Mouse (Mus musculus): Measurements from ENCODE around the gene Nsun5. TPM values are rescaled to one million over a fixed set of nuclear protein-coding genes. Genes with fewer than 3 reads are reported as not detected.

The Nsun5 gene
- 32.7 and 42.2 TPM in 2 replicates for polyA plus RNA-seq (2014; fragmentation: Nextera tagmentation; extraction: Ambion mirVana)

- ATAC-seq (replicated peaks; ENCODE audit: low FRiP score): peak; percentile 80
- peaks cover 30% of the 10 kb centered on the region for H3K36me3 ChIP-seq (ENCODE audit: control insufficient read depth, insufficient read depth, low read length)
- under 1% methylated on average over 64 of the region's 64 CpGs for WGBS
Observed at GRCm38 (mm10) chr5:135369787-135370654, at the start of gene Nsun5. Nsun5 (plus strand) TSS chr5:135369953.

GRCm38 (mm10) chr5:135322197-135322596 lies 47.6 kb upstream of the Nsun5 start:
- no peaks in the 10 kb centered on the region for H3K27me3 ChIP-seq (replicated peaks; ENCODE audit: control insufficient read depth, insufficient read depth, low read length)
- WGBS: 81% methylated on average over 1 of the region's 1 CpGs
- ATAC-seq (replicated peaks; ENCODE audit: low FRiP score) (no peak), DNase-seq (ENCODE audit: low spot score) (no peak)
- H3K4me3 ChIP-seq (ENCODE audit: low read depth, low read length): no peak overlapping the region
- no peaks in the 10 kb centered on the region for H3K36me3 ChIP-seq (ENCODE audit: control insufficient read depth, insufficient read depth, low read length)
- no peaks in the 10 kb centered on the region for H3K4me1 ChIP-seq (replicated peaks; ENCODE audit: control insufficient read depth, insufficient read depth, low read length)
- no peak overlapping the region for H3K9ac ChIP-seq (ENCODE audit: low read depth, low read length)
- no peak overlapping the region for H3K4me2 ChIP-seq
- no peak overlapping the region for H3K27ac ChIP-seq (ENCODE audit: low read depth, low read length)
- no peaks in the 10 kb centered on the region for H3K9me3 ChIP-seq (ENCODE audit: control insufficient read depth, low read length)

More at GRCm38 (mm10) chr5:135369787-135370654, at the start of gene Nsun5:
- H3K9ac ChIP-seq (ENCODE audit: low read depth, low read length): peak within 1 kb of the TSS; percentile 92
- peak within 1 kb of the TSS; percentile 97 for H3K4me3 ChIP-seq (ENCODE audit: low read depth, low read length)
- no peaks in the 10 kb centered on the region for H3K27me3 ChIP-seq (replicated peaks; ENCODE audit: control insufficient read depth, insufficient read depth, low read length)
- H3K4me2 ChIP-seq: peak within 1 kb of the TSS; percentile 86
- peak within 1 kb of the TSS; percentile 79 for H3K27ac ChIP-seq (ENCODE audit: low read depth, low read length)
- peaks cover 11% of the 10 kb centered on the region for H3K4me1 ChIP-seq (replicated peaks; ENCODE audit: control insufficient read depth, insufficient read depth, low read length)
- H3K9me3 ChIP-seq (ENCODE audit: control insufficient read depth, low read length): no peaks in the 10 kb centered on the region
- DNase-seq (ENCODE audit: low spot score): peak; percentile 94

- Histone ChIP-seq H3K4me1 (replicated peaks; ENCODE audit: control insufficient read depth, insufficient read depth, low read length) (no peaks in the 10 kb centered on the region), H3K4me2 (no peak overlapping the region), H3K36me3 (ENCODE audit: control insufficient read depth, insufficient read depth, low read length) (no peaks in the 10 kb centered on the region), H3K27me3 (replicated peaks; ENCODE audit: control insufficient read depth, insufficient read depth, low read length) (no peaks in the 10 kb centered on the region), H3K9me3 (ENCODE audit: control insufficient read depth, low read length) (no peaks in the 10 kb centered on the region), H3K9ac (ENCODE audit: low read depth, low read length) (no peak overlapping the region), H3K4me3 (ENCODE audit: low read depth, low read length) (no peak overlapping the region), H3K27ac (ENCODE audit: low read depth, low read length) (no peak overlapping the region)
- WGBS: 32% methylated on average over 3 of the region's 3 CpGs
- DNase-seq (ENCODE audit: low spot score): no peak
- no peak for ATAC-seq (replicated peaks; ENCODE audit: low FRiP score)
Observed at GRCm38 (mm10) chr5:135326121-135326659, 43.6 kb upstream of the Nsun5 start.

GRCm38 (mm10) chr5:135329471-135329870 lies 40.3 kb upstream of the Nsun5 start:
- H3K4me2 ChIP-seq: no peak overlapping the region
- no peaks in the 10 kb centered on the region for H3K36me3 ChIP-seq (ENCODE audit: control insufficient read depth, insufficient read depth, low read length)
- H3K4me3 ChIP-seq (ENCODE audit: low read depth, low read length): no peak overlapping the region
- H3K9ac ChIP-seq (ENCODE audit: low read depth, low read length): no peak overlapping the region
- DNase-seq (ENCODE audit: low spot score) (peak; percentile 11), ATAC-seq (replicated peaks; ENCODE audit: low FRiP score) (no peak)
- no peaks in the 10 kb centered on the region for H3K4me1 ChIP-seq (replicated peaks; ENCODE audit: control insufficient read depth, insufficient read depth, low read length)
- no peaks in the 10 kb centered on the region for H3K27me3 ChIP-seq (replicated peaks; ENCODE audit: control insufficient read depth, insufficient read depth, low read length)
- 66% methylated on average over 4 of the region's 4 CpGs for WGBS
- no peak overlapping the region for H3K27ac ChIP-seq (ENCODE audit: low read depth, low read length)
- H3K9me3 ChIP-seq (ENCODE audit: control insufficient read depth, low read length): no peaks in the 10 kb centered on the region

GRCm38 (mm10) chr5:135330201-135330600 lies 39.6 kb upstream of the Nsun5 start:
- 77% methylated on average over 5 of the region's 5 CpGs for WGBS
- no peak overlapping the region for H3K9ac ChIP-seq (ENCODE audit: low read depth, low read length)
- H3K4me3 ChIP-seq (ENCODE audit: low read depth, low read length): no peak overlapping the region
- DNase-seq (ENCODE audit: low spot score) (peak; percentile 27), ATAC-seq (replicated peaks; ENCODE audit: low FRiP score) (no peak)
- H3K27me3 ChIP-seq (replicated peaks; ENCODE audit: control insufficient read depth, insufficient read depth, low read length): no peaks in the 10 kb centered on the region
- no peaks in the 10 kb centered on the region for H3K36me3 ChIP-seq (ENCODE audit: control insufficient read depth, insufficient read depth, low read length)
- no peak overlapping the region for H3K4me2 ChIP-seq
- no peak overlapping the region for H3K27ac ChIP-seq (ENCODE audit: low read depth, low read length)
- H3K9me3 ChIP-seq (ENCODE audit: control insufficient read depth, low read length): no peaks in the 10 kb centered on the region
- no peaks in the 10 kb centered on the region for H3K4me1 ChIP-seq (replicated peaks; ENCODE audit: control insufficient read depth, insufficient read depth, low read length)

GRCm38 (mm10) chr5:135331161-135331560 lies 38.6 kb upstream of the Nsun5 start:
- DNase-seq (ENCODE audit: low spot score) (peak; percentile 7), ATAC-seq (replicated peaks; ENCODE audit: low FRiP score) (no peak)
- Histone ChIP-seq H3K36me3 (ENCODE audit: control insufficient read depth, insufficient read depth, low read length) (no peaks in the 10 kb centered on the region), H3K27me3 (replicated peaks; ENCODE audit: control insufficient read depth, insufficient read depth, low read length) (no peaks in the 10 kb centered on the region), H3K27ac (ENCODE audit: low read depth, low read length) (no peak overlapping the region), H3K4me1 (replicated peaks; ENCODE audit: control insufficient read depth, insufficient read depth, low read length) (no peaks in the 10 kb centered on the region), H3K4me2 (no peak overlapping the region), H3K9me3 (ENCODE audit: control insufficient read depth, low read length) (no peaks in the 10 kb centered on the region), H3K4me3 (ENCODE audit: low read depth, low read length) (no peak overlapping the region), H3K9ac (ENCODE audit: low read depth, low read length) (no peak overlapping the region)
- 79% methylated on average over 6 of the region's 6 CpGs for WGBS

- H3K9ac ChIP-seq (ENCODE audit: low read depth, low read length): no peak overlapping the region
- ATAC-seq (replicated peaks; ENCODE audit: low FRiP score) (no peak), DNase-seq (ENCODE audit: low spot score) (no peak)
- no peak overlapping the region for H3K4me2 ChIP-seq
- no peak overlapping the region for H3K27ac ChIP-seq (ENCODE audit: low read depth, low read length)
- H3K4me3 ChIP-seq (ENCODE audit: low read depth, low read length): no peak overlapping the region
- 39% methylated on average over 3 of the region's 3 CpGs for WGBS
- no peaks in the 10 kb centered on the region for H3K36me3 ChIP-seq (ENCODE audit: control insufficient read depth, insufficient read depth, low read length)
- H3K4me1 ChIP-seq (replicated peaks; ENCODE audit: control insufficient read depth, insufficient read depth, low read length): no peaks in the 10 kb centered on the region
- no peaks in the 10 kb centered on the region for H3K9me3 ChIP-seq (ENCODE audit: control insufficient read depth, low read length)
- no peaks in the 10 kb centered on the region for H3K27me3 ChIP-seq (replicated peaks; ENCODE audit: control insufficient read depth, insufficient read depth, low read length)
Observed at GRCm38 (mm10) chr5:135337575-135337974, 32.2 kb upstream of the Nsun5 start.

- no peak overlapping the region for H3K9ac ChIP-seq (ENCODE audit: low read depth, low read length)
- no peaks in the 10 kb centered on the region for H3K27me3 ChIP-seq (replicated peaks; ENCODE audit: control insufficient read depth, insufficient read depth, low read length)
- DNase-seq (ENCODE audit: low spot score) (no peak), ATAC-seq (replicated peaks; ENCODE audit: low FRiP score) (no peak)
- no peak overlapping the region for H3K27ac ChIP-seq (ENCODE audit: low read depth, low read length)
- H3K4me1 ChIP-seq (replicated peaks; ENCODE audit: control insufficient read depth, insufficient read depth, low read length): no peaks in the 10 kb centered on the region
- no peaks in the 10 kb centered on the region for H3K36me3 ChIP-seq (ENCODE audit: control insufficient read depth, insufficient read depth, low read length)
- H3K4me3 ChIP-seq (ENCODE audit: low read depth, low read length): no peak overlapping the region
- H3K9me3 ChIP-seq (ENCODE audit: control insufficient read depth, low read length): no peaks in the 10 kb centered on the region
- no peak overlapping the region for H3K4me2 ChIP-seq
- 72% methylated on average over 7 of the region's 7 CpGs for WGBS
Observed at GRCm38 (mm10) chr5:135345989-135346388, 23.8 kb upstream of the Nsun5 start.

GRCm38 (mm10) chr5:135346430-135346829 lies 23.3 kb upstream of the Nsun5 start:
- H3K36me3 ChIP-seq (ENCODE audit: control insufficient read depth, insufficient read depth, low read length): no peaks in the 10 kb centered on the region
- no peak overlapping the region for H3K4me2 ChIP-seq
- H3K4me3 ChIP-seq (ENCODE audit: low read depth, low read length): no peak overlapping the region
- H3K4me1 ChIP-seq (replicated peaks; ENCODE audit: control insufficient read depth, insufficient read depth, low read length): no peaks in the 10 kb centered on the region
- no peak overlapping the region for H3K27ac ChIP-seq (ENCODE audit: low read depth, low read length)
- no peak overlapping the region for H3K9ac ChIP-seq (ENCODE audit: low read depth, low read length)
- H3K27me3 ChIP-seq (replicated peaks; ENCODE audit: control insufficient read depth, insufficient read depth, low read length): no peaks in the 10 kb centered on the region
- WGBS: 12% methylated on average over 1 of the region's 1 CpGs
- ATAC-seq (replicated peaks; ENCODE audit: low FRiP score) (no peak), DNase-seq (ENCODE audit: low spot score) (no peak)
- no peaks in the 10 kb centered on the region for H3K9me3 ChIP-seq (ENCODE audit: control insufficient read depth, low read length)

All from liver, embryonic 11.5 days (tissue).